Mouse (Mus musculus) spleen, adult 2 months (tissue): ENCODE measurements around the gene Ldlrad1.

Experiments
- CTCF ChIP-seq: fragments of 200-500 bp; IDR thresholded peaks from 2 replicates; pipeline ENCODE4 v1.5.1; 2011; ENCODE audit warnings: mild to moderate bottlenecking, inconsistent platforms; ENCODE audit not compliant: insufficient read depth, insufficient read length, insufficient replicate concordance; ENCODE audit errors: extremely low read depth
- POLR2A ChIP-seq: fragments of 200-500 bp; IDR thresholded peaks from 2 replicates; pipeline ENCODE4 v1.6.1; 2011; ENCODE audit warnings: low read depth, low read length, inconsistent platforms

DNA sequence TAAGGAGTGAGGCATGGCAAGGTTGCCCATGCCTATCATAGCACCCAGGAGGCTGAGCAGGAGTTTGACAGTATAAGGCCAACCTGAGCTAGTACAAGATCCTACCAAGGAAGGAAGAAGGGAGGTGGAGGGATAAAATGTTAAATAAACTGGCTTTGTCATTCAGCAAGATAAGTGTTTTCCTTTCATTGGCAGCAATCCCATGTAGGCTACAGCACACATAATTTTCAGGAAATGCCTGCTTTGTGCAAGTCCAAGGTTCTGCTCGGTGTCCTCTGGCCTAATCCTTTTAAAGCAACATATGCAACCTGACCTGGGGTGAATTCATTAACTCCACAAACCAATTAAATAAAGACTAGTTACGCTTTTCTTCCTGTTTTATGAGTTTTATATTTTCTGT is 36.4 kb downstream of the Ldlrad1 start:
- TF ChIP-seq CTCF (no peak), POLR2A (no peak)
